In genomic region chr4:133233285-133233976, GRCm38 (mm10) we compare ENCODE assay signal across 8 mouse cellular contexts. TPM values are rescaled to one million over a fixed set of nuclear protein-coding genes. Genes with fewer than 3 reads are reported as not detected.
A peak's percentile ranks its signal among the peaks of the same experiment; 100 is the strongest.
DNase-seq lines count a peak whose midpoint lies in the region; ATAC-seq and TF ChIP-seq lines count a peak whose summit lies in the region.

No protein-coding gene starts in this region.

- H3K36me3 ChIP-seq in forebrain, embryonic 14.5 days (ENCODE audit: control insufficient read depth, insufficient read depth, low read length): no peaks in the 10 kb centered on the region

- H3K4me3 ChIP-seq in layer of hippocampus, adult 2 months: no peak overlapping the region
- no peak overlapping the region for H3K4me3 ChIP-seq in forebrain, embryonic 14.5 days (ENCODE audit: low read depth, low read length)

- H3K27ac ChIP-seq in layer of hippocampus, adult 2 months: no peak overlapping the region
- no peak overlapping the region for H3K27ac ChIP-seq in forebrain, embryonic 14.5 days (ENCODE audit: low read depth, low read length)

- intact Hi-C loops in heart, postnatal 36 days (cut with DNase I): loop anchor here (2.0 kb wide), 1 partner anchor 65 kb away; no protein-coding TSS in a partner anchor
- intact Hi-C loops in left cerebral cortex, postnatal 4 days (cut with DNase I): loop anchor here (2.0 kb wide), 1 partner anchor 49 kb away; no protein-coding TSS in a partner anchor

- no peak overlapping the region for H3K4me2 ChIP-seq in forebrain, embryonic 14.5 days (ENCODE audit: low read length)

- H3K27me3 ChIP-seq in forebrain, embryonic 14.5 days (replicated peaks; ENCODE audit: control insufficient read depth, insufficient read depth, low read length): no peaks in the 10 kb centered on the region

- peak; percentile 78 for TF ChIP-seq CTCF in layer of hippocampus, adult 2 months (conservative IDR thresholded peaks at IDR 0.05)

- no peak for DNase-seq in layer of hippocampus, adult 2 months (ENCODE audit: low spot score in 2 of 2)
- DNase-seq in layer of hippocampus, postnatal 10 days (ENCODE audit: low spot score in 2 of 2): no peak
- peak; percentile 73 for DNase-seq in NIH3T3 (ENCODE audit: low read depth)
- DNase-seq in heart, postnatal 36 days: peak; percentile 53 to 59
- no peak for DNase-seq in cerebellum, postnatal 14 days
- no peak for DNase-seq in left cerebral cortex, postnatal 4 days
- DNase-seq in forebrain, embryonic 14.5 days (ENCODE audit: low spot score): no peak

- H3K9ac ChIP-seq in forebrain, embryonic 14.5 days (ENCODE audit: low read length): no peak overlapping the region

- no peaks in the 10 kb centered on the region for H3K4me1 ChIP-seq in forebrain, embryonic 14.5 days (ENCODE audit: control insufficient read depth, insufficient read depth, low read length)

- 34% methylated on average over 10 of the region's 10 CpGs for WGBS in forebrain, embryonic 14.5 days

- H3K9me3 ChIP-seq in forebrain, embryonic 14.5 days (replicated peaks; ENCODE audit: control insufficient read depth, low read length): no peaks in the 10 kb centered on the region

- peak; percentile 69 for ATAC-seq in megakaryocyte, adult 5-6 weeks (ENCODE audit: poor library complexity, severe bottlenecking)
- ATAC-seq in forebrain, embryonic 14.5 days: no peak

RNA-seq across cellular contexts. Expression of gene Map3k6, which starts 7.2 kb away (rescaled TPM):
- 10 to 100 TPM in 1 of 2 experiments, 1 to 10 TPM in 1; 5.8 to 10.5 TPM for total RNA-seq in layer of hippocampus, adult 2 months (2021)
- 1 to 10 TPM; 4.6 to 5.7 TPM for total RNA-seq in layer of hippocampus, postnatal 10 days (2021)
- total RNA-seq in heart, postnatal 36 days (2021): 10 to 100 TPM; 15.5 to 20.1 TPM
- 10.2 and 11.7 TPM in 2 replicates for total RNA-seq in megakaryocyte, adult 5-6 weeks (2015)
- 9.1 and 13.4 TPM in 2 replicates for total RNA-seq in megakaryocyte, adult 5-6 weeks (2017)
- 1 to 10 TPM; 3.0 to 3.3 TPM for total RNA-seq in left cerebral cortex, postnatal 4 days (2021)
- polyA plus RNA-seq in forebrain, embryonic 14.5 days (2014; fragmentation: Nextera tagmentation; extraction: Ambion mirVana): 1.1 and 1.7 TPM in 2 replicates

RNA-seq across cellular contexts. Expression of gene Gpr3, which starts 21.1 kb away (rescaled TPM):
- 1 to 10 TPM; 5.0 to 5.3 TPM for total RNA-seq in layer of hippocampus, adult 2 months (2021)
- total RNA-seq in layer of hippocampus, postnatal 10 days (2021): 1 to 10 TPM; 5.0 to 6.0 TPM
- total RNA-seq in heart, postnatal 36 days (2021): under 1 TPM in 1 of 2 experiments, not detected in 1; 0.16 TPM
- 0.21 TPM in 1 of 2 replicates, not detected in the other for total RNA-seq in megakaryocyte, adult 5-6 weeks (2015)
- not detected in 2 replicates for total RNA-seq in megakaryocyte, adult 5-6 weeks (2017)
- 1 to 10 TPM; 2.0 to 2.1 TPM for total RNA-seq in left cerebral cortex, postnatal 4 days (2021)
- 0.62 and 1.1 TPM in 2 replicates for polyA plus RNA-seq in forebrain, embryonic 14.5 days (2014; fragmentation: Nextera tagmentation; extraction: Ambion mirVana)

RNA-seq across cellular contexts. Expression of gene Cd164l2, which starts 21.5 kb away (rescaled TPM):
- 1 to 10 TPM; 2.3 to 4.2 TPM for total RNA-seq in layer of hippocampus, adult 2 months (2021)
- total RNA-seq in layer of hippocampus, postnatal 10 days (2021): 1 to 10 TPM; 3.7 to 4.0 TPM
- under 1 TPM in 1 of 2 experiments, not detected in 1; 0.51 TPM for total RNA-seq in heart, postnatal 36 days (2021)
- not detected in 2 replicates for total RNA-seq in megakaryocyte, adult 5-6 weeks (2015)
- total RNA-seq in megakaryocyte, adult 5-6 weeks (2017): not detected in 2 replicates
- 1 to 10 TPM in 1 of 2 experiments, under 1 TPM in 1; 0.72 to 1.8 TPM for total RNA-seq in left cerebral cortex, postnatal 4 days (2021)
- 0.43 and 1.4 TPM in 2 replicates for polyA plus RNA-seq in forebrain, embryonic 14.5 days (2014; fragmentation: Nextera tagmentation; extraction: Ambion mirVana)

RNA-seq across cellular contexts. Expression of gene Sytl1, which starts 29.5 kb away (rescaled TPM):
- under 1 TPM; 0.20 to 0.34 TPM for total RNA-seq in layer of hippocampus, adult 2 months (2021)
- under 1 TPM; 0.51 to 0.53 TPM for total RNA-seq in layer of hippocampus, postnatal 10 days (2021)
- total RNA-seq in heart, postnatal 36 days (2021): 1 to 10 TPM in 1 of 2 experiments, under 1 TPM in 1; 0.50 to 1.5 TPM
- 1.9 and 2.5 TPM in 2 replicates for total RNA-seq in megakaryocyte, adult 5-6 weeks (2015)
- total RNA-seq in megakaryocyte, adult 5-6 weeks (2017): 2.1 and 3.7 TPM in 2 replicates
- under 1 TPM; 0.42 to 0.44 TPM for total RNA-seq in left cerebral cortex, postnatal 4 days (2021)
- 0.32 and 0.54 TPM in 2 replicates for polyA plus RNA-seq in forebrain, embryonic 14.5 days (2014; fragmentation: Nextera tagmentation; extraction: Ambion mirVana)

RNA-seq across cellular contexts. Expression of gene Tmem222, which starts 44.2 kb away (rescaled TPM):
- total RNA-seq in layer of hippocampus, adult 2 months (2021): 10 to 100 TPM; 89.1 to 94.4 TPM
- total RNA-seq in layer of hippocampus, postnatal 10 days (2021): 10 to 100 TPM; 74.9 to 80.1 TPM
- total RNA-seq in heart, postnatal 36 days (2021): 10 to 100 TPM; 30.6 to 30.7 TPM
- total RNA-seq in megakaryocyte, adult 5-6 weeks (2015): 34.2 and 38.5 TPM in 2 replicates
- total RNA-seq in megakaryocyte, adult 5-6 weeks (2017): 13.3 and 15.0 TPM in 2 replicates
- 10 to 100 TPM; 73.7 to 74.9 TPM for total RNA-seq in left cerebral cortex, postnatal 4 days (2021)
- 125 and 131 TPM in 2 replicates for polyA plus RNA-seq in forebrain, embryonic 14.5 days (2014; fragmentation: Nextera tagmentation; extraction: Ambion mirVana)

Comparison
In these comparisons a context has a peak if more than half of its experiments do, and no peak if none do; other contexts are left out.
1. DNase-seq: peak in NIH3T3 (single experiment) and heart, postnatal 36 days (2 of 2); none in layer of hippocampus, adult 2 months (0 of 2), layer of hippocampus, postnatal 10 days (0 of 2), cerebellum, postnatal 14 days (0 of 2), left cerebral cortex, postnatal 4 days (single experiment) and forebrain, embryonic 14.5 days (single experiment).